30 mouse cellular contexts compared by ENCODE assay signal in genomic region chr12:67178155-67178554, GRCm38 (mm10). TPM values are rescaled to one million over a fixed set of nuclear protein-coding genes. Genes with fewer than 3 reads are reported as not detected.
DNase-seq lines count a peak whose midpoint lies in the region; ATAC-seq and TF ChIP-seq lines count a peak whose summit lies in the region.
"Had no signal": no experiment of that assay in that cellular context is flagged by ENCODE, and none has a peak within 500 bp of the region (broad histone marks: within the 10 kb centered on the region; RNA-seq: fewer than 3 reads in every experiment).

No protein-coding gene starts in this region.

- no peak overlapping the region for H3K4me3 ChIP-seq in hindbrain, postnatal 0 days (ENCODE audit: low read length)
- no peak overlapping the region for H3K4me3 ChIP-seq in hindbrain, embryonic 10.5 days
- H3K4me3 ChIP-seq in heart, embryonic 12.5 days, result no peak overlapping the region
- H3K4me3 ChIP-seq in liver, embryonic 12.5 days, result no peak overlapping the region
- H3K4me3 ChIP-seq: embryonic facial prominence, embryonic 10.5 days; embryonic facial prominence, embryonic 15.5 days; forebrain, embryonic 12.5 days; heart, embryonic 15.5 days; hindbrain, embryonic 12.5 days; layer of hippocampus, adult 2 months; limb, embryonic 10.5 days; limb, embryonic 15.5 days; midbrain, embryonic 15.5 days; neural tube, embryonic 13.5 days; stomach, embryonic 15.5 days had no signal

- no peak for ATAC-seq in hindbrain, postnatal 0 days
- peak; percentile 99 for ATAC-seq in cerebellum, adult (ENCODE audit: insufficient number of reproducible peaks, low FRiP score, low TSS enrichment)
- no peak for ATAC-seq in heart, embryonic 12.5 days (ENCODE audit: insufficient number of reproducible peaks, low FRiP score)
- no peak for ATAC-seq in liver, embryonic 12.5 days
- ATAC-seq: inflammation-experienced regulatory T-cells, adult 6 months; midbrain, embryonic 15.5 days had no signal

- H3K36me3 ChIP-seq in hindbrain, postnatal 0 days (ENCODE audit: insufficient read depth, low read length), result no peaks in the 10 kb centered on the region
- no peaks in the 10 kb centered on the region for H3K36me3 ChIP-seq in hindbrain, embryonic 10.5 days
- H3K36me3 ChIP-seq in heart, embryonic 12.5 days, result no peaks in the 10 kb centered on the region
- H3K36me3 ChIP-seq in liver, embryonic 12.5 days, result no peaks in the 10 kb centered on the region
- H3K36me3 ChIP-seq: embryonic facial prominence, embryonic 10.5 days; embryonic facial prominence, embryonic 15.5 days; forebrain, embryonic 12.5 days; heart, embryonic 15.5 days; hindbrain, embryonic 12.5 days; limb, embryonic 10.5 days; limb, embryonic 15.5 days; midbrain, embryonic 15.5 days; neural tube, embryonic 13.5 days; stomach, embryonic 15.5 days had no signal

- WGBS in hindbrain, postnatal 0 days, result 81% methylated on average over 1 of the region's 1 CpGs
- 96% methylated on average over 1 of the region's 1 CpGs for WGBS in hindbrain, embryonic 10.5 days
- WGBS in heart, embryonic 12.5 days, result 82% methylated on average over 1 of the region's 1 CpGs
- WGBS in liver, embryonic 12.5 days (ENCODE audit: insufficient replicate concordance), result 80% methylated on average over 1 of the region's 1 CpGs

- no peak overlapping the region for H3K9ac ChIP-seq in hindbrain, postnatal 0 days (replicated peaks; ENCODE audit: low read length)
- H3K9ac ChIP-seq in heart, embryonic 12.5 days, result no peak overlapping the region
- H3K9ac ChIP-seq in liver, embryonic 12.5 days, result no peak overlapping the region
- H3K9ac ChIP-seq: embryonic facial prominence, embryonic 15.5 days; forebrain, embryonic 12.5 days; heart, embryonic 15.5 days; hindbrain, embryonic 12.5 days; limb, embryonic 15.5 days; liver, embryonic 14.5 days; midbrain, embryonic 15.5 days; neural tube, embryonic 13.5 days; stomach, embryonic 15.5 days had no signal

- TF ChIP-seq CTCF in hindbrain, postnatal 0 days (IDR thresholded peaks at IDR 0.05; ENCODE audit: low read depth), result no peak

- H3K27ac ChIP-seq in hindbrain, postnatal 0 days, result no peak overlapping the region
- no peak overlapping the region for H3K27ac ChIP-seq in hindbrain, embryonic 10.5 days
- H3K27ac ChIP-seq in heart, embryonic 12.5 days (ENCODE audit: poor library complexity, severe bottlenecking), result no peak overlapping the region
- no peak overlapping the region for H3K27ac ChIP-seq in liver, embryonic 12.5 days
- H3K27ac ChIP-seq: embryonic facial prominence, embryonic 10.5 days; embryonic facial prominence, embryonic 15.5 days; forebrain, embryonic 12.5 days; heart, embryonic 15.5 days; hindbrain, embryonic 12.5 days; layer of hippocampus, adult 2 months; limb, embryonic 10.5 days; limb, embryonic 15.5 days; liver, embryonic 14.5 days; midbrain, embryonic 15.5 days; neural tube, embryonic 13.5 days; stomach, embryonic 15.5 days had no signal

- peak; percentile 29 for DNase-seq in hindbrain, postnatal 0 days (ENCODE audit: low spot score)
- DNase-seq in hindbrain, embryonic 10.5 days (ENCODE audit: low spot score), result no peak
- peak; percentile 48 for DNase-seq in cerebellum, adult 8-10 months
- peak; percentile 71 to 81 for DNase-seq in cerebellum, postnatal 25 days
- no peak for DNase-seq in layer of hippocampus, adult 18-20 months (ENCODE audit: low spot score in 2 of 2)
- DNase-seq: adrenal gland, postnatal 25 days; gastrocnemius, postnatal 10 days; kidney, adult 11 months; kidney, postnatal 25 days; lung, adult 2 months; lung, postnatal 10 days; thymus, postnatal 14 days had no signal

- H3K4me2 ChIP-seq in hindbrain, postnatal 0 days (ENCODE audit: low read depth, low read length), result no peak overlapping the region
- H3K4me2 ChIP-seq in heart, embryonic 12.5 days, result no peak overlapping the region
- H3K4me2 ChIP-seq in liver, embryonic 12.5 days, result no peak overlapping the region
- H3K4me2 ChIP-seq: embryonic facial prominence, embryonic 15.5 days; forebrain, embryonic 12.5 days; heart, embryonic 15.5 days; hindbrain, embryonic 12.5 days; limb, embryonic 15.5 days; midbrain, embryonic 15.5 days; neural tube, embryonic 13.5 days; stomach, embryonic 15.5 days had no signal

- no peaks in the 10 kb centered on the region for H3K9me3 ChIP-seq in hindbrain, postnatal 0 days (ENCODE audit: low read length)
- H3K9me3 ChIP-seq in hindbrain, embryonic 10.5 days, result no peaks in the 10 kb centered on the region
- H3K9me3 ChIP-seq in heart, embryonic 12.5 days (replicated peaks), result no peaks in the 10 kb centered on the region
- no peaks in the 10 kb centered on the region for H3K9me3 ChIP-seq in liver, embryonic 12.5 days (replicated peaks)
- H3K9me3 ChIP-seq: embryonic facial prominence, embryonic 10.5 days; embryonic facial prominence, embryonic 15.5 days; forebrain, embryonic 12.5 days; heart, embryonic 15.5 days; hindbrain, embryonic 12.5 days; limb, embryonic 10.5 days; limb, embryonic 15.5 days; midbrain, embryonic 15.5 days; neural tube, embryonic 13.5 days; stomach, embryonic 15.5 days had no signal

- H3K4me1 ChIP-seq in hindbrain, postnatal 0 days (ENCODE audit: insufficient read depth, low read length), result no peaks in the 10 kb centered on the region
- no peaks in the 10 kb centered on the region for H3K4me1 ChIP-seq in hindbrain, embryonic 10.5 days (replicated peaks)
- no peaks in the 10 kb centered on the region for H3K4me1 ChIP-seq in heart, embryonic 12.5 days (replicated peaks)
- H3K4me1 ChIP-seq in liver, embryonic 12.5 days, result no peaks in the 10 kb centered on the region
- H3K4me1 ChIP-seq: embryonic facial prominence, embryonic 10.5 days; embryonic facial prominence, embryonic 15.5 days; forebrain, embryonic 12.5 days; heart, embryonic 15.5 days; hindbrain, embryonic 12.5 days; limb, embryonic 10.5 days; limb, embryonic 15.5 days; midbrain, embryonic 15.5 days; stomach, embryonic 15.5 days had no signal

- H3K27me3 ChIP-seq in hindbrain, postnatal 0 days (ENCODE audit: insufficient read depth, low read length), result no peaks in the 10 kb centered on the region
- H3K27me3 ChIP-seq in hindbrain, embryonic 10.5 days (ENCODE audit: insufficient read depth, poor library complexity, severe bottlenecking), result no peaks in the 10 kb centered on the region
- no peaks in the 10 kb centered on the region for H3K27me3 ChIP-seq in heart, embryonic 12.5 days (replicated peaks)
- no peaks in the 10 kb centered on the region for H3K27me3 ChIP-seq in liver, embryonic 12.5 days (replicated peaks)
- H3K27me3 ChIP-seq: embryonic facial prominence, embryonic 15.5 days; forebrain, embryonic 12.5 days; heart, embryonic 15.5 days; hindbrain, embryonic 12.5 days; limb, embryonic 15.5 days; midbrain, embryonic 15.5 days; neural tube, embryonic 13.5 days; stomach, embryonic 15.5 days had no signal

RNA-seq across cellular contexts. Expression of gene Mdga2, which starts 44.2 kb away (rescaled TPM):
- 33.8 and 57.3 TPM in 2 replicates for total RNA-seq in hindbrain, postnatal 0 days (2014; rRNA removed)
- polyA plus RNA-seq in hindbrain, postnatal 0 days (2015; fragmentation: Nextera tagmentation; extraction: Ambion mirVana), result 43.7 and 44.9 TPM in 2 replicates
- polyA plus RNA-seq in hindbrain, embryonic 10.5 days (2016; fragmentation: Nextera tagmentation; extraction: Ambion mirVana), result 3.6 and 4.4 TPM in 2 replicates
- 0.13 and 0.18 TPM in 2 replicates for polyA plus RNA-seq in heart, embryonic 12.5 days (2016; fragmentation: Nextera tagmentation; extraction: Ambion mirVana)
- 0.06 and 0.14 TPM in 2 replicates for polyA plus RNA-seq in liver, embryonic 12.5 days (2016; fragmentation: Nextera tagmentation; extraction: Ambion mirVana)
- 10 to 100 TPM; 38.5 to 44.3 TPM for total RNA-seq in layer of hippocampus, adult 18-20 months (2021)
- total RNA-seq: granulocyte monocyte progenitor cell, adult 5-6 weeks; MEL had no signal
- polyA plus RNA-seq: lung, adult 2 months had no signal

Comparison
In these comparisons a context has a peak if more than half of its experiments do, and no peak if none do; other contexts are left out.
1. DNase-seq: peak in hindbrain, postnatal 0 days (single experiment), cerebellum, adult 8-10 months (single experiment) and cerebellum, postnatal 25 days (2 of 2); none in hindbrain, embryonic 10.5 days (single experiment) and layer of hippocampus, adult 18-20 months (0 of 2).